Mouse (Mus musculus) intestine, embryonic 14.5 days (tissue): ENCODE data around the gene Ankrd55. TPM values are rescaled to one million over a fixed set of nuclear protein-coding genes. Genes with fewer than 3 reads are reported as not detected.

Experiments
- ATAC-seq: fragments of 200-750 bp; cut with Nextera tagmentation; replicated peaks from 2 replicates; pipeline ENCODE4 v1.8.0; 2017; ENCODE audit warnings: low read depth, moderate number of reproducible peaks, moderate TSS enrichment, moderate library complexity; ENCODE audit not compliant: low FRiP score, low TSS enrichment
- DNase-seq: peaks from one replicate; pipeline ENCODE4 v3.0.0-alpha.2; 2018; ENCODE audit warnings: low spot score
- H3K27ac ChIP-seq: fragments of 300-500 bp; sonication (generic); 2 replicates; pipeline ENCODE4 v1.5.1; 2014; ENCODE audit warnings: low read depth, mild to moderate bottlenecking, control low read depth
- H3K27me3 ChIP-seq: fragments of 300-500 bp; sonication (generic); replicated peaks from 2 replicates; pipeline ENCODE4 v1.6.1; 2014; ENCODE audit warnings: low read length, control low read depth; ENCODE audit not compliant: control insufficient read depth, insufficient read depth
- H3K36me3 ChIP-seq: fragments of 300-500 bp; sonication (generic); 2 replicates; pipeline ENCODE4 v1.6.1; 2014; ENCODE audit warnings: low read length, control low read depth; ENCODE audit not compliant: control insufficient read depth, insufficient read depth
- H3K4me1 ChIP-seq: fragments of 300-500 bp; sonication (generic); replicated peaks from 2 replicates; pipeline ENCODE4 v1.6.1; 2014; ENCODE audit warnings: low read length, control low read depth, mixed read lengths; ENCODE audit not compliant: control insufficient read depth, insufficient read depth
- H3K4me2 ChIP-seq: fragments of 300-500 bp; sonication (generic); 2 replicates; pipeline ENCODE4 v1.6.1; 2014; ENCODE audit warnings: low read length
- H3K4me3 ChIP-seq: fragments of 300-500 bp; sonication (generic); 2 replicates; pipeline ENCODE4 v1.5.1; 2014; ENCODE audit warnings: low read depth, low read length, control low read depth, mixed read lengths
- H3K9ac ChIP-seq: fragments of 300-500 bp; sonication (generic); 2 replicates; pipeline ENCODE4 v1.6.1; 2014; ENCODE audit warnings: mild to moderate bottlenecking, low read length
- H3K9me3 ChIP-seq: fragments of 300-500 bp; sonication (generic); 2 replicates; pipeline ENCODE4 v1.6.1; 2016; ENCODE audit warnings: low read length, control low read depth; ENCODE audit not compliant: control insufficient read depth
- WGBS: fragments of 180-500 bp; shearing (Covaris S2); extraction: QIAGEN DNeasy Blood & Tissue Kit; methylation state at CpG from one replicate; pipeline ENCODE4 v1.1.7; 2014; 5-methylcytosine and 5-hydroxymethylcytosine counted together
- polyA plus RNA-seq: library from polyadenylated mRNA; unstranded; fragments of >200 nt; fragmentation: Nextera tagmentation; extraction: Ambion mirVana; gene quantifications from 2 replicates; pipeline ENCODE4 v1.2.1, GENCODE M21; 2014

Ankrd55 gene
- polyA plus RNA-seq, 1 experiment from 2014 or later = 0.39 TPM

DNA sequence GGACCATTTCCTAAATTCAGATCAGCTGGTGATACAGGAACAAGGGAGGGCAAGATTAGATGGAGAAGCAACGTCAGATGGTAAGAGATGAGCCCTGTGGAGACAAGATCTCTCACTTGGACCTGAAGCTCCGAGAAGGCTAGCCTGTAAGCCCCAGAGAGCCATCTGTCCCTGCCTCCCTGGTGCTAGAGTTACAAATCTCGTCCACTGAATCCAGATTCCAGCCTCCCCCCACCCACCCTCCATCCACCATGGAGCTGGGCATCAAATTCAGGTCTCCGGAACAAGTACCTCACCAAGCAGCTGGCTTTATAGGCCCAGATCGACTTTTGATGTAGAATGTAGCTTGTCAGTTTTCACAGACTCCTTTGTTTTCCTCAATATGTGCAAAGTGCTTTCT, 32.4 kb upstream of the Ankrd55 start:
- ATAC-seq = no peak
- 78% methylated on average over 5 of the region's 5 CpGs for WGBS
- H3K36me3 ChIP-seq = no peaks in the 10 kb centered on the region

DNA sequence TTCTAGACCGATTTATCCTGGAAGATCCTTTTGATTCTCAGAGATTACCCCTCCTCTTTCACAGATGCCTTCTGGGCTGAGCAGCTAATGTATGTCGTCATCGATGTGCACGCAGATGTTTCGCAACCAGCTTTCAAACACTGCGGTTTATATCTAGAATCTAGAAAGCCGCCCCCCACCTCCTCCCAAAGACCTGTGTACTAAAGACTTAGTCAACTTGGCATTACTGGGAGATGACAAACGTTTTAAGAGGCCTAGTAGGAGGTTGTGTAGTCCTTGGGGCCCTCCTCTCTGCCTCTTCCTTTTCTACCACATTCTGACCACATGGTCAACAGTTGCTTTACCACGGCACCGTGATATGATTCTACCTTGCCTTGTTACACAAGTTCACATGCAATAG, 29.8 kb upstream of the Ankrd55 start:
- Histone ChIP-seq H3K4me3 (no peak overlapping the region), H3K27ac (no peak overlapping the region), H3K9ac (no peak overlapping the region), H3K4me1 (peaks cover 3% of the 10 kb centered on the region), H3K9me3 (no peaks in the 10 kb centered on the region), H3K36me3 (no peaks in the 10 kb centered on the region), H3K27me3 (no peaks in the 10 kb centered on the region), H3K4me2 (no peak overlapping the region)
- WGBS = 82% methylated on average over 10 of the region's 10 CpGs
- no peak for ATAC-seq
- no peak for DNase-seq

More for the DNA sequence above, 32.4 kb upstream of the Ankrd55 start:
- Histone ChIP-seq H3K9ac (no peak overlapping the region), H3K27me3 (no peaks in the 10 kb centered on the region), H3K9me3 (no peaks in the 10 kb centered on the region), H3K4me3 (no peak overlapping the region), H3K4me1 (peaks cover 12% of the 10 kb centered on the region), H3K27ac (no peak overlapping the region), H3K4me2 (no peak overlapping the region)
- no peak for DNase-seq

DNA sequence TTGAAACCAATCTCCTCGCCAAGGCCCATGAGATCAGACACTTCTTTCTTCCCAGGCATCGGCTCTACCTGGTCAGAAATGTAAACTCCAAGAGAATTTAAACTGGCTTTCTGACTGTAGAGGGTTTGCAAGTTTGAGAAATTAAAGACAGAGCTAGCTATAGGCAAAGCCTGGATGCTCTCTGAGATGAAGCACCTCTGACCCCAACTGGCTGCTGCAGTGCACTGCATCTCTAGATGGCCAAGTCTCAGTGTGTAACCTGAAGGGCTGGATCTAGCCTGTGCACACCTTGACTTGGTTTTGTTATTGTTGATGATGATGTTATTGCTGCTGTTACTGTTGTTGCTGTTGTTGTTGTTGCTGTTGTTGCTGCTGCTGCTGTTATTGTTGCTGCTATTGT, 28.9 kb upstream of the Ankrd55 start:
- H3K36me3 ChIP-seq = no peaks in the 10 kb centered on the region
- whole genome bisulfite sequencing = 25% methylated on average over 2 of the region's 2 CpGs

DNA sequence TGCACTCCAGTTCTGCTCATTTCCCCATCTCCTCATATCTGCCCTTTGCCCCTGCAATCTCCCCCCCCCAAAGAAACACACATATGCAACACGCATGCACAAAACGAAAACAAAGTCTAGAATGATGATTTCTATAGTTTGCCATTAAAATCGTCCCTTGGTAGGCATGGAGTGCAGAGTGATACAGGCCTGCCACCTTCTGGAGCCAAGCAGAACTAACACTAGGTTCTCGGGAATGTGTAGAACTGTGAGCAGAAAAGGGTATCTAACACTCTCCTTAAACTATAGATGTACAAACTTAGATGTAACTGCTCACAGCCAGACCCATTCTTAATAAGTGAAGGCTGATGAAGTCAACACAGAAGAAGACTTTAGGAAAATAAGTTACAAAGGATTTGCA, 23.6 kb upstream of the Ankrd55 start:
- peak; percentile 64 for DNase-seq
- Histone ChIP-seq H3K27me3 (no peaks in the 10 kb centered on the region), H3K4me2 (no peak overlapping the region), H3K4me1 (no peaks in the 10 kb centered on the region), H3K27ac (no peak overlapping the region), H3K9me3 (no peaks in the 10 kb centered on the region), H3K9ac (no peak overlapping the region), H3K36me3 (no peaks in the 10 kb centered on the region), H3K4me3 (no peak overlapping the region)
- 0 out of 2 replicates have a peak, but pooled peaks have one; percentile 43 for ATAC-seq
- WGBS = 11% methylated on average over 4 of the region's 4 CpGs

More for the DNA sequence above, 28.9 kb upstream of the Ankrd55 start:
- DNase-seq (peak; percentile 76), ATAC-seq (peak; percentile 89)
- H3K27ac ChIP-seq = no peak overlapping the region
- no peaks in the 10 kb centered on the region for H3K9me3 ChIP-seq
- H3K4me2 ChIP-seq = no peak overlapping the region
- no peaks in the 10 kb centered on the region for H3K4me1 ChIP-seq
- no peak overlapping the region for H3K4me3 ChIP-seq
- no peak overlapping the region for H3K9ac ChIP-seq
- H3K27me3 ChIP-seq = no peaks in the 10 kb centered on the region

DNA sequence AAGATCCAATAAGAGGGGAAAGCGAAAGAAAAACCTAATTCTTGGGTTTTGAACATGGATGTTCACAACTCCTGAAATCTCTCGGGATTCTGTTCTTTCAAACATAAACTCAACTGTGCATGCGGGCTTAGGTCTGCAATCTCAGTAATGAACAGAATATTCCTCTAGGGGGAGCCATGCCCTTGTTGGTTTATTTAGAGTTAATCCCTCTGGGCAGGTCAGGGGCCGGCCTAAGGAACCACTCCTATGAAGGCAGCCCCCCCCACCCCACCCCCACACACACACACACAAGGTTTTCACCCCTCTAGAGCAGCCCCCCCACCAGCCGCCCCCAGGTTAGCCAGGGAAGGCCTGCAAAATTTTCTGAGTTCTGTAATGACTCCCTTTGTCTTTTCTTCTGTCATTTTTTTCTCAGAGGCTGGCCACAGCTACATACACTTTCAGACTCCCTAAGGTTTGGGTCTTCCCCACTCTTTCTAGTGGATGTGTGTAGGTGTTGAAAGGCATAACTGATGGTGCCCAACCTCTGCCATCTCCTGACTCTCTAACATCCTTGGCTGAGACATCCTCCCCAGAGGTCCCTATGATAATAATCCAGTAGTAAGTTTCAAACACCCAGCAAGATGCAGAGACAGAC, 16.2 kb upstream of the Ankrd55 start:
- Histone ChIP-seq H3K4me2 (no peak overlapping the region), H3K36me3 (no peaks in the 10 kb centered on the region), H3K4me1 (no peaks in the 10 kb centered on the region), H3K9ac (no peak overlapping the region), H3K4me3 (no peak overlapping the region), H3K27ac (no peak overlapping the region), H3K27me3 (no peaks in the 10 kb centered on the region), H3K9me3 (no peaks in the 10 kb centered on the region)
- no peak for DNase-seq
- WGBS = 21% methylated on average over 5 of the region's 5 CpGs
- ATAC-seq = no peak

DNA sequence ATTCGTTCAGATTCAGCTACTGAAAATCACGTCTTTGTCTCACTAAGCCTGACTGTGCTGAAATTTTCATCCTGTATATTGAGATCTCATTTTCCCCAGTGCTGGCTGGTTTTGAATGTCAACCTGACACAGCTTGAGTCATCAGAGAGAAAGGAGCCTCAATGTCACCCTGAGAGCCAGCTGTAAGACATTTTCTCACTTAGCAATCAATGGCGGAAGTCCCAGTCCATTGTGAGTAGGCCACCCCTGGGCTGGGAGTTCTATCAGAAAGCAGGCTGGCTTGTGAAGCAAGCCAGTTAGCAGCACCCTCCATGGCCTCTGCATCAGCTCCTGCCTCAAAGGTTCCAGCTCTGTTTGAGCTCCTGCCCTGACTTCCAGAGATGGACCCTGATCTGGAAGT, 13.6 kb upstream of the Ankrd55 start:
- Histone ChIP-seq H3K9me3 (no peaks in the 10 kb centered on the region), H3K27ac (no peak overlapping the region), H3K36me3 (no peaks in the 10 kb centered on the region), H3K9ac (no peak overlapping the region), H3K4me2 (no peak overlapping the region), H3K27me3 (no peaks in the 10 kb centered on the region), H3K4me1 (no peaks in the 10 kb centered on the region), H3K4me3 (no peak overlapping the region)
- ATAC-seq (no peak), DNase-seq (no peak)
- WGBS = 97% methylated on average over 3 of the region's 3 CpGs

DNA sequence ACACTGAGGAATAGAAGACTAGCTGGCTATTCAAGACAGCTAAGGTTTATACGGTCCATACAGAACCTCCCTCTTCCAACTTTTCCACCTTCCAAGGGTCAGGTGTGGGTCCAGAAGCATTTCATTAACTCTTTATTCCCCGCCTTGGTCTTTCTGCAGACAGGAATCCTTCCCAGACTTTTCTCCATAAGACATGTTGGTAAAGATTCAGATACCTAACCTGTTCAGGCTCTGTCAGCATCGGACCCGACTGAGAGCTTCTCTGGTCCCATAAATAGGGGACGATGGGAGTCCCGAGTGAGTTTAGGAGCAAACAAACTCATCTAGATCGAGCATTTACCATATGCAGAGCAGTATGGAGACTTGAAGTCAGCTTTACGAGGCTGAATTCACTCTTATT, 12.3 kb upstream of the Ankrd55 start:
- no peaks in the 10 kb centered on the region for H3K36me3 ChIP-seq
- ATAC-seq (no peak), DNase-seq (no peak)
- no peaks in the 10 kb centered on the region for H3K27me3 ChIP-seq
- H3K4me2 ChIP-seq = no peak overlapping the region
- WGBS = 84% methylated on average over 8 of the region's 8 CpGs
- no peak overlapping the region for H3K27ac ChIP-seq
- no peaks in the 10 kb centered on the region for H3K4me1 ChIP-seq
- H3K4me3 ChIP-seq = no peak overlapping the region
- H3K9ac ChIP-seq = no peak overlapping the region
- no peaks in the 10 kb centered on the region for H3K9me3 ChIP-seq

DNA sequence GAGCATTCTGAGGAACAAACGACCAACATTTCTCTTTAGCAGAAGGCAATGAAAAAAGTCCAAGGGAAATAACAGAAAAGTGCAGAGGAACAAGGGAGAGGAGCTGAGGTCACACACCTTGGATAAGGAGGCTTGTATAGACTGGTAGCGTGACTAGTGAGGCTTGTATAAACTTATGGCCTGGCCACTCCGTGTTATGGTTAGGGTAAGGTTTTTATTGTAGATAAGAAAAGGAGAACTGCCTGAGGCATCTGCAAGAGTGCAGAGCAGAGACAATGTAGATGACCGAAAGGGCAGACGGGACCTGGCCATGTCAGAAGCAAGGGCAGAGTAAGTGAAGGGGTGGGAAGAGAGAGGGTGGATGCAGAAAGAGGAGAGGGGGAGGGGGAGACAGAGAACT, 10.7 kb upstream of the Ankrd55 start:
- DNase-seq = no peak
- H3K4me3 ChIP-seq = no peak overlapping the region
- no peaks in the 10 kb centered on the region for H3K27me3 ChIP-seq
- H3K27ac ChIP-seq = no peak overlapping the region
- H3K4me1 ChIP-seq = no peaks in the 10 kb centered on the region
- ATAC-seq = no peak
- no peaks in the 10 kb centered on the region for H3K9me3 ChIP-seq
- no peak overlapping the region for H3K9ac ChIP-seq
- 60% methylated on average over 5 of the region's 5 CpGs for WGBS
- no peak overlapping the region for H3K4me2 ChIP-seq
- H3K36me3 ChIP-seq = no peaks in the 10 kb centered on the region

DNA sequence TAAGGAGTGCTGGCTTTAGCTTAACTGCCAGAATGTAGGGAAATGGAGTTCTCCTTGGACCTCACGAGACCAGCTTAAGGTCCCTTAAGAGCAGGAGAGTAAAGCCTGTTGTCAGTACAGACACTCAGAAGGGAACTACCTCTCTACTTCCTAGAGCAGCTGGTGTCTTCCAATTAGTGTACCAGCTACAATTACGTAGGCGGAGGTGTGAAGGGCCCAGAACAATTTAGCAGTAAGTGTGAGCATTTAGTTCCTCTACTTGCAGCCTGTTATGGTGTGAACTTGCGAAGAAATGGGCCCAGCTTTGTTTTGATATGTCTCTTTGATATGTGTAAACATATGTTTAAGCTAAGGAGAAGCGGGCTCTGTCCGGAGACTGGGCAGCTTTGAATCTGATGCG, 10.0 kb upstream of the Ankrd55 start:
- WGBS = 52% methylated on average over 7 of the region's 7 CpGs
- Histone ChIP-seq H3K36me3 (no peaks in the 10 kb centered on the region), H3K27ac (no peak overlapping the region), H3K27me3 (no peaks in the 10 kb centered on the region), H3K9me3 (no peaks in the 10 kb centered on the region), H3K4me2 (no peak overlapping the region), H3K4me3 (no peak overlapping the region), H3K4me1 (no peaks in the 10 kb centered on the region), H3K9ac (no peak overlapping the region)
- no peak for ATAC-seq
- DNase-seq = no peak
